Mouse (Mus musculus) limb, embryonic 15.5 days (tissue): ENCODE measurements around the gene Nucb1. TPM values are rescaled to one million over a fixed set of nuclear protein-coding genes. Genes with fewer than 3 reads are reported as not detected.
"Not testable (repeated sequence)": the region's sequence is repeated elsewhere in the genome, so short reads cannot be mapped to it uniquely, and the experiment has no call there.

ENCODE experiments used
- ATAC-seq: fragments of 200-750 bp; cut with Nextera tagmentation; 2 replicates; pipeline ENCODE4 v1.8.0; 2017; ENCODE audit warnings: low read depth, moderate TSS enrichment; ENCODE audit not compliant: insufficient number of reproducible peaks, low FRiP score, low TSS enrichment
- H3K27ac ChIP-seq: fragments of 300-500 bp; sonication (generic); 2 replicates; pipeline ENCODE4 v1.5.1; 2015; ENCODE audit warnings: moderate library complexity, mild to moderate bottlenecking, inconsistent platforms
- H3K27me3 ChIP-seq: fragments of 300-500 bp; sonication (generic); 2 replicates; pipeline ENCODE4 v1.6.1; 2015; ENCODE audit warnings: inconsistent platforms
- H3K36me3 ChIP-seq: fragments of 300-500 bp; sonication (generic); 2 replicates; pipeline ENCODE4 v1.6.1; 2015; ENCODE audit warnings: inconsistent platforms
- H3K4me1 ChIP-seq: fragments of 300-500 bp; sonication (generic); 2 replicates; pipeline ENCODE4 v1.6.1; 2015; ENCODE audit warnings: inconsistent platforms
- H3K4me2 ChIP-seq: fragments of 300-500 bp; sonication (generic); 2 replicates; pipeline ENCODE4 v1.6.1; 2015; ENCODE audit warnings: mild to moderate bottlenecking, inconsistent platforms
- H3K4me3 ChIP-seq: fragments of 300-500 bp; sonication (generic); 2 replicates; pipeline ENCODE4 v1.5.1; 2015; ENCODE audit warnings: mild to moderate bottlenecking, inconsistent platforms
- H3K9ac ChIP-seq: fragments of 300-500 bp; sonication (generic); 2 replicates; pipeline ENCODE4 v1.6.1; 2015; ENCODE audit warnings: inconsistent platforms
- H3K9me3 ChIP-seq: fragments of 300-500 bp; sonication (generic); 2 replicates; pipeline ENCODE4 v1.6.1; 2016; ENCODE audit warnings: inconsistent platforms
- WGBS: fragments of 180-500 bp; shearing (Covaris S2); methylation state at CpG from one replicate; pipeline ENCODE4 v1.1.7; 2015; 5-methylcytosine and 5-hydroxymethylcytosine counted together
- polyA plus RNA-seq: library from polyadenylated mRNA; unstranded; fragments of >200 nt; fragmentation: Nextera tagmentation; extraction: Ambion mirVana; gene quantifications from 2 replicates; pipeline ENCODE4 v1.2.1, GENCODE M21; 2015

The Nucb1 gene
- polyA plus RNA-seq, 1 experiment from 2014 or later: 279 TPM

GRCm38 (mm10) chr7:45539095-45539494 lies 28.9 kb upstream of the Nucb1 start:
- Histone ChIP-seq H3K4me3 (no peak overlapping the region), H3K36me3 (no peaks in the 10 kb centered on the region), H3K4me1 (peaks cover 11% of the 10 kb centered on the region; the same call in 1 of the 2 replicates), H3K9ac (no peak overlapping the region), H3K4me2 (no peak overlapping the region), H3K9me3 (no peaks in the 10 kb centered on the region), H3K27ac (0 out of 2 replicates have a peak overlapping the region, but pooled peaks have one; percentile 17), H3K27me3 (no peaks in the 10 kb centered on the region)
- 86% methylated on average over 3 of the region's 3 CpGs for WGBS
- ATAC-seq: no peak

- Histone ChIP-seq H3K36me3 (no peaks in the 10 kb centered on the region), H3K4me2 (peak overlapping the region; percentile 87), H3K9ac (no peak overlapping the region), H3K27ac (0 out of 2 replicates have a peak overlapping the region, but pooled peaks have one; percentile 17), H3K4me3 (peak overlapping the region; percentile 49), H3K4me1 (peaks cover 11% of the 10 kb centered on the region; the same call in 1 of the 2 replicates), H3K9me3 (no peaks in the 10 kb centered on the region), H3K27me3 (no peaks in the 10 kb centered on the region)
- peak; percentile 76; the same call in 1 of the 2 replicates for ATAC-seq
- 3% methylated on average over 28 of the region's 29 CpGs for WGBS
Observed at GRCm38 (mm10) chr7:45538163-45539041, 28.2 kb upstream of the Nucb1 start.

- peaks cover 11% of the 10 kb centered on the region; the same call in 1 of the 2 replicates for H3K4me1 ChIP-seq
- ATAC-seq: no peak
- H3K27me3 ChIP-seq: no peaks in the 10 kb centered on the region
- no peak overlapping the region for H3K27ac ChIP-seq
- H3K9me3 ChIP-seq: no peaks in the 10 kb centered on the region
- no peak overlapping the region for H3K9ac ChIP-seq
- WGBS: 85% methylated on average over 10 of the region's 10 CpGs
- no peaks in the 10 kb centered on the region for H3K36me3 ChIP-seq
- H3K4me3 ChIP-seq: peak overlapping the region; percentile 49
- peak overlapping the region; percentile 87 for H3K4me2 ChIP-seq
Observed at GRCm38 (mm10) chr7:45537602-45538001, 27.4 kb upstream of the Nucb1 start.

GRCm38 (mm10) chr7:45535676-45536075 lies 25.5 kb upstream of the Nucb1 start:
- 70% methylated on average over 1 of the region's 1 CpGs for WGBS
- Histone ChIP-seq H3K4me2 (no peak overlapping the region), H3K36me3 (no peaks in the 10 kb centered on the region)

GRCm38 (mm10) chr7:45530643-45531042 lies 20.4 kb upstream of the Nucb1 start:
- peaks cover 22% of the 10 kb centered on the region for H3K4me1 ChIP-seq
- no peak for ATAC-seq
- no peaks in the 10 kb centered on the region for H3K27me3 ChIP-seq
- no peaks in the 10 kb centered on the region for H3K9me3 ChIP-seq
- no peak overlapping the region for H3K4me3 ChIP-seq
- no peak overlapping the region for H3K9ac ChIP-seq
- no peaks in the 10 kb centered on the region for H3K36me3 ChIP-seq
- H3K4me2 ChIP-seq: peak overlapping the region; percentile 8; the same call in 1 of the 2 replicates
- H3K27ac ChIP-seq: peak overlapping the region; percentile 69
- WGBS: 51% methylated on average over 2 of the region's 2 CpGs

More at GRCm38 (mm10) chr7:45535676-45536075, 25.5 kb upstream of the Nucb1 start:
- ATAC-seq: no peak
- Histone ChIP-seq H3K27me3 (no peaks in the 10 kb centered on the region), H3K9ac (no peak overlapping the region), H3K9me3 (no peaks in the 10 kb centered on the region), H3K4me1 (peaks cover 14% of the 10 kb centered on the region; the same call in 1 of the 2 replicates), H3K27ac (no peak overlapping the region), H3K4me3 (no peak overlapping the region)

GRCm38 (mm10) chr7:45529461-45529860 lies 19.3 kb upstream of the Nucb1 start:
- no peak overlapping the region for H3K4me2 ChIP-seq
- no peak overlapping the region; the same call in 1 of the 2 replicates for H3K27ac ChIP-seq
- peaks cover 30% of the 10 kb centered on the region for H3K4me1 ChIP-seq
- no peak for ATAC-seq
- no peak overlapping the region for H3K4me3 ChIP-seq
- no peak overlapping the region for H3K9ac ChIP-seq
- H3K36me3 ChIP-seq: peaks cover 3% of the 10 kb centered on the region; the same call in 1 of the 2 replicates
- no peaks in the 10 kb centered on the region for H3K27me3 ChIP-seq
- 12% methylated on average over 6 of the region's 6 CpGs for WGBS
- H3K9me3 ChIP-seq: no peaks in the 10 kb centered on the region

GRCm38 (mm10) chr7:45527169-45527568 lies 17.0 kb upstream of the Nucb1 start:
- not testable (repeated sequence) for H3K4me3 ChIP-seq, H3K36me3 ChIP-seq, ATAC-seq, H3K9ac ChIP-seq, H3K27ac ChIP-seq, H3K4me2 ChIP-seq, H3K9me3 ChIP-seq, H3K27me3 ChIP-seq
- H3K4me1 ChIP-seq: peaks cover 48% of the 10 kb centered on the region
- WGBS: 90% methylated on average over 6 of the region's 6 CpGs

GRCm38 (mm10) chr7:45526474-45527120 lies 16.4 kb upstream of the Nucb1 start:
- H3K9ac ChIP-seq: peak overlapping the region; percentile 84; the same call in 1 of the 2 replicates
- peaks cover 50% of the 10 kb centered on the region for H3K4me1 ChIP-seq
- no peaks in the 10 kb centered on the region for H3K9me3 ChIP-seq
- peak overlapping the region; percentile 83 for H3K4me3 ChIP-seq
- H3K27ac ChIP-seq: peak overlapping the region; percentile 97
- H3K4me2 ChIP-seq: peak overlapping the region; percentile 73
- 22% methylated on average over 7 of the region's 7 CpGs for WGBS
- H3K36me3 ChIP-seq: peaks cover 7% of the 10 kb centered on the region; the same call in 1 of the 2 replicates
- no peak for ATAC-seq
- H3K27me3 ChIP-seq: no peaks in the 10 kb centered on the region

- Histone ChIP-seq H3K4me1 (peaks cover 54% of the 10 kb centered on the region), H3K4me2 (peak within 1 kb of the TSS; percentile 73), H3K36me3 (peaks cover 7% of the 10 kb centered on the region; the same call in 1 of the 2 replicates), H3K27ac (peak within 1 kb of the TSS; percentile 97), H3K4me3 (peak within 1 kb of the TSS; percentile 83), H3K9ac (peak within 1 kb of the TSS; percentile 84), H3K9me3 (no peaks in the 10 kb centered on the region), H3K27me3 (no peaks in the 10 kb centered on the region)
- under 1% methylated on average over 54 of the region's 54 CpGs for WGBS
- peak; percentile 83 for ATAC-seq
Observed at GRCm38 (mm10) chr7:45525809-45526473, 15.7 kb upstream of the Nucb1 start, which contains the start of the genes Ppp1r15a and Plekha4. Ppp1r15a (minus strand) TSS chr7:45526268. Plekha4 (plus strand) TSS chr7:45526330.

GRCm38 (mm10) chr7:45524841-45525621 lies 14.8 kb upstream of the Nucb1 start:
- 26% methylated on average over 12 of the region's 12 CpGs for WGBS
- H3K27ac ChIP-seq: peak overlapping the region; percentile 97

More at GRCm38 (mm10) chr7:45524841-45525621, 14.8 kb upstream of the Nucb1 start:
- Histone ChIP-seq H3K9ac (peak overlapping the region; percentile 84), H3K4me3 (peak overlapping the region; percentile 83), H3K4me1 (peaks cover 45% of the 10 kb centered on the region), H3K27me3 (no peaks in the 10 kb centered on the region), H3K4me2 (peak overlapping the region; percentile 73), H3K9me3 (no peaks in the 10 kb centered on the region), H3K36me3 (peaks cover 7% of the 10 kb centered on the region; the same call in 1 of the 2 replicates)
- no peak for ATAC-seq
